Mouse (Mus musculus) embryo, embryonic 11 days (tissue): Measurements from ENCODE around the gene Agap3.

Experiments used
- DNase-seq: peaks from one replicate; pipeline ENCODE4 v3.0.0-alpha.2; 2015

Gene Agap3

DNA sequence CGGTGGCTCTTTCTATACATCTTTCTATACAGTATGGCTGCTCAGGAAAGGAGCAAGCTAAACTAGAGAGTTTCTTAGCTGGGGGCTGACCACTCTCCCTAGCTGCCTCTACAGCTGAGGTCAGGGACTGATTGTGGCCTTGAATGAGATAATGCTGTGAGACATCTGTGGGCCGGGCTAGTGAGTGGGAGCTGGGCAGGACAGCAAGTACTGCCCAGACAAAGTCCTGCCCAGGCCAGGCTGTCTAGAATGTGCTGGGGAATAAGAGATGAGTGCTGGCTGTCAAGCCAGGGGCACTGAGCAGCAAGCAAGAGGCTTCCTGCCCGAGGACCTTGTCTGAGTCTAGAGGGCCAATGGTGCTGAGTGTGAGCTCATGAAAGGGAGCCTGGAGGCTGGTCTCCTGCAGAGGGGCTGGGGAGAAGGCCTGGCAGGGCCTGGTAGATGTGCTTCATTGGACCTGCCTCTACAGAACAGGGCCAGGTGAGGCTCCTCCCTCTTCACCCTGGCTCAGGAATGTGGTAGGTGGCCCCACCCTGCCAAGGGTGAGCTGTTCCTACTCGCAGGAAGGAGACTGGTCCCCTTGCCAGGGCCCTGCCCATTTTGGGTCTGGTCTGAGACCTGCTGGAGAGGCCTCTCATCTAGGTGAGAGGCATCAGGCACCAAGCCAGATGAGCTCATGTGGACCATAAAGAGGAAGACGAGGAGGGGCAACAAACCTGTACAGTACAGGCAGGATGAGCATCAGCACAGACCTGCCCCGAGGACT is 23.7 kb downstream of the Agap3 start:
- no peak for DNase-seq

DNA sequence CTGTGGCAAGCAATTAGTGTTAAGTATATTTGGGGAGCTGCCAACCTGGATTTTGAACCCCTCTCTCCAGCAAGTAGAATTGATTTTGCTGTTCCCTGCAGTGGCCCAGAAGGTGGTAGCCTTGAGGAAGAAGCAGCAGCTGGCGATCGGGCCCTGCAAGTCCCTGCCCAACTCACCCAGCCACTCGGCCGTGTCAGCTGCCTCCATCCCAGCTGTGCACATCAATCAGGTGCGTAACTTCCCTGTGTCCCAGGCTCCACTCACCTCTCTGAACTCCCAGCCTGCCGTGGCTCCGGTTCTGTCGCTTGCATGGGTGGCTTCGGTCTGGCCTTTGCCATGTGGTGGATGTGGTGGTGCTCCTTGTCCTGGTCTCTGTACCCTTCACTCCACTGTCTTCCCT is 25.9 kb downstream of the Agap3 start:
- no peak for DNase-seq

DNA sequence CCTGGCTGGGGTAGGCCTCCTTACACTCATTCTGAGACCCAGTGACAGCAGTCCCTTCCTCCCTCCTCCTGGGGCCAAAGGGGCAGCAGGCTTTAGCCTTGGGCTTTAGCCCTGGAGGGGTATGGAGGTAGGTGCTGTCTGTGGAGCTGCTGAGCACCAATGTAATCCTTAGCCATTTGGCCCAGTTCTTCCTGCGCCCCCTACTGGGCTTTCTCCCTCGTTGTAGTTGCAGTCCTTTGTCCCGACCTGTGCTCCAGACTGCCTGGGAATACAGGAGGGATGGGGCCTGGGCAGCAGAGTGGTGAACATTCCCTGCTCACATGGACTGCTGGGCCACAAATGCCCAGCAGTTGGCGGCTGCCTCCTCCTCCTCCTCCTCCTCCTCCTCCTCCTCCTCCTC is 29.7 kb downstream of the Agap3 start:
- DNase-seq: peak; percentile 86

DNA sequence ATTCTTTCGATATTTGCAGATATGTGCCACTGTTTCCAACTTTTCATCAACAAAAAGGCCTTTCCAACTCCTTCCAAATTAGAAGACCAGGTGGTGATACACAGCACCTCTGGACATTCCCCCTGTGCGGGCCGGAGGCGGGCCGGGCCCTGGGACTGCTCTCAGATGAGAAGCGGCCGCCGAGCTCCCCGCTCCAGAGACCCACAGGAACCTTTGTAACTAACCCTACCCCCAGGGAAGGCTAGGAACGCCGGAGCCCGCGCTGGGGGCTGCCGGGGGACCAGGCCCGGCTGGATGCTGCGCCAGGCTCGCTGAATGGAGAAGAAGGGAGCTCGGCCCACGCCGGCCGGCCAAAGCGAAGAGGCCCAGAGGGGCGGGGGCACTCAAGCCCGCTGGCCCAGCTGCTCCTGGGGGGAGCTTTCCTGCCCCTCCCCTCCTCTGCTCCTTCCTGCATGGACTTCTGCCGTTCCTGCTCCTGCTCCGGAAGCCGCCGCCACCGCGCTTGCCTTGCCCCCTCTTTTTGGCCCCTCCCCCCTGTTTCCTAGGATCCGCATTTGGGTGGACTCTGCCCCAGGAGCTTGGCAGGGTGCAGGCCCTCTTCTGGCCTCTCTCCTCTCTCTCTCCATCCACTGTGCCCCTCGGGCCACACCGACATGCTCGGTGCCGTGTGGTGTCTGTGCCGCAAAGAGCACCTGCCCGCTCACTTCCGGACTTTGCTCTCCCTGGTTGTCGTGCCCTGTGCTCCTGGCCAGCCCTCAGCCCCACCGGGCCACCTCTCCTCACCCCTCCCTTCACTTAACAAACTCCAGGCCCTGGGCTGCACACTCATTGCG is 30.5 kb downstream of the Agap3 start:
- peak; percentile 46 for DNase-seq

DNA sequence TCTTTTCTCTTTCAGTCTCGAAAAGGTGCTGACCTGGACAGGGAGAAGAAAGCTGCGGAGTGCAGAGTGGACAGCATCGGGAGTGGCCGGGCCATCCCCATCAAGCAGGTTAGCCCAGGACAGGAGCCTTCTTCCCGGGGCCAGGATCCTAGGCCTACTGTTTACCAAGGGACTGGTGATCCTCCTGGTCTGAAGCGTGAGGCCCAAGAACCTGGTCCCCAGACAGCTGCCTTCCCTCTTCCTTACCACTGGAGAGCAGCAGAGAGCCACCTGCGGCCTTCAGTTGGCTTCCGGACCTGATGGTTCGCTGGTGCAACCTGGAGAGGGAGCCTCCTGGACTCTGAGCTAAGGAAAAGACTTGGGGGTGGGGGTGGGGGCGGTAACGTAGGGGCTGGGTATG is 31.3 kb downstream of the Agap3 start:
- peak; percentile 84 for DNase-seq

DNA sequence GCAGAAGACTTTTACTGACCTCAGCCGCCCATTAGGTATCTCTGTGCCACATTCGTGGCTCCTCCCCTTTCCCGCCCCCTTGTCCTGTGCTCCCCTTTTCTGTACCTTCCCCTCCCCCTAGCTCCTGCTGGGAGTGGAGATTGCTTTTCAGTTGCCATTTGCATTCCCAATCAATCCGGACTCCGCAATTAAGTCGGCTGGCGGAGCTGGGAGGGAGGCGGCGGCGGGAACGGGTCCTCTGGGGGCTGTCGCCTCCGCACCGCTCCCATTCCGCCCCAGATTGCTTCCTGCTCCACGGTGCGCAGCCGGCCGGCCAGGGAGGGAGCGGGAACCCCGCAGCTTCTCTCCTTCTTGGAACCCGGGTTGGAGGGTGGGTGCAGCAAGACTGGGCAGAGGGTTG is 33.0 kb downstream of the Agap3 start:
- DNase-seq: peak; percentile 50

DNA sequence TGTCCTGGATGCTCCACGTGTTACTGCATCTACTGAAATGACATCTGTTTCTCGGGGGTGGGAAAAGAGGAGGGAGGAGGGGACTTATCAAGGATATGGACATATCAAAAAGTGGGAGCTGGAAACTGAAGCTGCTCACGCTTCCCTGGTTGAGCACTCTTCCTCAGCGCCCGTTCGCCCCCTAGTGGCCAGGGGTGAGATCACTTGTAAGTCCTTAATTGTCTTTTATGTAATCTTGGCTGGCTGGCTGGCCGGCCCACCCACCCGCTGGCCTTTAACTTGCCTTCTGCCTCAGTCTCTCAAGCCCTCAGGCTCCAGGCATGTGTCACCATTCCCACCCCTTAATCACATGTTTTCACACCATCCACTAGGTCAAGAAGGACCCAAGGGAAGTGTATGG is 34.1 kb downstream of the Agap3 start:
- peak; percentile 90 for DNase-seq

DNA sequence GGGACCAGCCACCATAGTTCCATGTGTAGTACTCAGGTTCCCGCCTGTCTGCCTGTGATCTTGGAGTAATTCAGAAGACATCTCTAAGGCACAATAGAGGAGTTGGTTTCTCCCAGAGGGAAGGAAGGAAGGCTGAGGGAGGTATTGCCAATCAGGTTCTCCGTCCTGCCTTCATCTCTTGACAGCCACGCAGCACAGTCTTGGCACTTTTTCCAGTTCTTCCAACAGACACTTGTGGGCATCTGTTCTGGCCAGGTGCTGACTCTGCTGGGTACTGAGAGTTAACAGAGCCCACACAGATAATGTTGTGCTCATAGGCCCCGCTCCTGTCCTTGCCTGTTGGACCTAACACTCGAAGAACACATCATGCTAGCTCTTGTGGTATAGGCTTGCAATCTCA is 34.8 kb downstream of the Agap3 start:
- DNase-seq: no peak

DNA sequence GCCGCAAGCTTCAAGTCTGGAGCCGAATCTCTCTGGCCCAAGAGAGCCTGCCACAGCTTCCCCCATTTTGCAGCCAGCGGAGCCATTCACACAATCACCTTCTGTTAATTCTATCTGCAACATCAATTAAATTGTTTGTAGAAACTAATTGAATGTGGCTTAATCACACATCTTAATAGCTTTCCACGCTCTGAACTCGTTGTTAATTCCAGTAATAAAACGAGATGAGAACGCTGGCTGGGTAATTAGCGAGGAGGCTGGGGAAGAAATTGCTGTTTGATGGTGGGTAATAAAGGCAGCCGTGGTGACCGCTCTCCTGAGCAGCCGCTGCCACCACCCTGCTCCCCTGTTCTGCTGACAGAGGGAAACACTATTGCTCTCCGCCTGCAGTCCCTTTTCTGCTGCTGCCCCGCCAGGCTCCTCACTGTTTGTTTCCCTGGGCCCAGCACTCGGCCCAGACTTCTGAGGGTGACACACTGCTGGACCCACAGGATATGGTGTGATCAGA is 38.5 kb downstream of the Agap3 start:
- no peak for DNase-seq

DNA sequence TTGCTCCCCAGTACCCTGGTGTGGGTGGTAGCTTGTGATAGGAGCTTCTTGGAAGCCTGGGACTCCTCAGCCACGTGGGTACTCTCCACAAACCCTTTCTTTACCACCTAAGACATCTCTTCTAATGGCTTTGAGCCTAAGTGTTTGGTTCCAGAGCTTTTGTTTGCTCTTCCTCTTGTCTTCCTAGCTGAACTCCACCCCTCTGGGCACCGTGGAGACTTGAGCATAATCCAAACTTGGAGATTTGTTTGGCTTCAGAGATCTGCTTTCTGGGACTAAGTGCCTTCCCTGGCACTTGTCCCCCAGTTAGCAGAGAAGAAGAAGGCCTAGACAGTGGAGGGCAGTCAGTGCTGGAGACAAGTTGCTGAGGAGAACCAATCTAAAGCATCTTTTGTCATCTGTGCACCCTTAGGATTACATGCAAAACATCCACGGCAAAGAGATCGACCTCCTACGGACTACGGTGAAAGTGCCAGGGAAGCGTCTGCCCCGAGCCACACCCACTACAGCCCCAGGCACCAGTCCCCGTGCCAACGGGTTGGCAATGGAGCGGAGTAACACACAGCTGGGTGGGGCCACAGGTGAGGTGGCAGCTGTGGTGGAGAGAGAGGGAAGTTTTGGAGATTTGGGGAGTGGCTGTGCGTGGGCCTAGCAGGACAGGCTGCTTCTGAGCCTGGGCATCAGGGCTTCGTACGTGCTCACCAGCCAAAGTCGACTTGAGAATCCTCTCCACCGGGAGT is 40.7 kb downstream of the Agap3 start:
- no peak for DNase-seq

DNA sequence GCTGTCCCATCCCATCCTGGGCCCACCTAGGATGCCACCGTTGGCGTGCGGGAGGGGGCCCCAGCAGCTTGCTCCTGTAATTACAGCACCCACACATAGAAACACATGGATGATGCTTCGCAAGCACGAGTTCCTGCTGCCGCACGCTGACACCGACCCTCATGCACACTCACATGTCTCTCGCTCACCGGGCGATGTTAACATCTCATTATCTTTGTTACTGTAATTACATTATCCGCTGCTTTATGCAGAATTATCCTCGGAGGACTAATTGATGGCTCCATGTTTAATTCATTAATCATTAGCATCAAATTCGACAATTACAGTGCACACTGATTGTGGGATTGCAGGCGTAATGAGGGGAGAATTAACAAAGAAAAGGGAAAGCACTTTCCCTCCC is 43.0 kb downstream of the Agap3 start:
- DNase-seq: no peak

DNA sequence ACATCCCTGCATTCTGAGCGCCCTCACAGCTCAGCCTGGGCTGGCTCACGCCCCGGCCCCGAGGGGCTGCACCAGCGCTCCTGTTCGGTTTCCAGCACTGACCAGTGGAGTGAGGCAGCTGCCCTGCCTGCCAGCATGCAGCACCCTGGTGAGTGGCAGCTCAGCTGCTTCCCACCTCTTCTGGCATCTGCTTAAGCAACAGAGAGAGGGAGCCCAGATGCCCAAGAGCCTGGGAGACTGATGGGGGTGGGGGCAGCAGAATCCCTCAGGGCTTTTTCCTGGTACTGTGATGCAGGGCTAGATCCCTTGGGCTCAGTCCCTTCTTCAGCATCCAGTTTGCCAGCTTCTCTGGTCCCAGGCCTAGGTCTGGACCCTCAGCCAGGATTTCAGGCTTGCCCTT is 44.8 kb downstream of the Agap3 start:
- DNase-seq: no peak

DNA sequence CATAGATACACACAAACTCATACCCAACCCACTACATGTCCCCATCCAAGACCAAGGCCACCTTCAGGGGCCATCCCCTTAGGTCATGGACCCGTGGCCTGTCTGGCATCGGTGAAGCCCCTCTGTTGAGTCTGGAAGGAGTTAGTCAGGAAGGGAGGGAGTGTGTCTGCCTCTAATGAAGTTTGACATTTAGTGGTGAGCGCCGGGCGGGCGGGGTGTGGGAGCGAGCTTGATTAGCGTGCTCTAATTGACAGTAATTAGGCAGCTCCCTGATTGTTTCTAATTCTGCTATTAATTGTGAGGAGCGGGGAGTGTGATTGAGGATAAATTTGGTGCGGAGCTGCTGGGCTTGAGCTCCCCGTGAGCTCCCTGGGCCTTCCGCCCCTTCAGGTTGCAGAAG is 45.5 kb downstream of the Agap3 start:
- DNase-seq: no peak

DNA sequence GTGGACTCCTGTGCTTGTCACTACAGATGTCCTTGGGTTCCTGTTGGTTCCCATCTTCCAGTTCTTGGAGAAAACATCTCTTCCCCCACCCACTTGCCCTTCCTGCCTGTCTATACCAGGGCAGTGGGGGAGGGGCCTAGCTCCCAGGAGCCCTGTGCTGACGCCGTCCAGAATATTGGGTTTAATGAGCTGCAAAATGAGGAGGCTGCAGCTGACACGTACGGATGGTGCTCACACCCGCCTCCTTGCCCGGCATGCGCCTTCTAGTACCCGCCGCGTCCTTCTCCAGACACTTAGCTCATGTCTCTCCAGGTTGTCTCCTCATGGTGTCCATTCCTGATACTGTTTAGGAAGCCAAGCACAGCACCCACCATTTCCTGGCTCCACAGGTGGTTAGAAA is 47.1 kb downstream of the Agap3 start:
- no peak for DNase-seq

DNA sequence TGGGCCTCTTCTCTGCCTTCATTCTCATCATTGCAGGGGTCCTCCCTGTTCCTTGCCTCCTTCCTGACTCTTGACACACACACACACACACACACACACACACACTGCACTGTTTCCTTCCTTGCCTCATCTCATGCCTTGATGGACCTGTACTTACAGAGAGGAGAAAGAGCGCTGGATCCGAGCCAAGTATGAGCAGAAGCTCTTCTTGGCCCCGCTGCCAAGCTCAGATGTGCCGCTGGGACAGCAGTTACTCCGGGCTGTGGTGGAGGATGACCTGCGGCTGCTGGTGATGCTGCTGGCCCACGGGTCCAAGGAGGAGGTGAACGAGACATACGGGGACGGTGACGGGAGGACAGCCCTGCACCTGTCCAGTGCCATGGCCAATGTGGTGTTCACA is 48.9 kb downstream of the Agap3 start:
- no peak for DNase-seq

DNA sequence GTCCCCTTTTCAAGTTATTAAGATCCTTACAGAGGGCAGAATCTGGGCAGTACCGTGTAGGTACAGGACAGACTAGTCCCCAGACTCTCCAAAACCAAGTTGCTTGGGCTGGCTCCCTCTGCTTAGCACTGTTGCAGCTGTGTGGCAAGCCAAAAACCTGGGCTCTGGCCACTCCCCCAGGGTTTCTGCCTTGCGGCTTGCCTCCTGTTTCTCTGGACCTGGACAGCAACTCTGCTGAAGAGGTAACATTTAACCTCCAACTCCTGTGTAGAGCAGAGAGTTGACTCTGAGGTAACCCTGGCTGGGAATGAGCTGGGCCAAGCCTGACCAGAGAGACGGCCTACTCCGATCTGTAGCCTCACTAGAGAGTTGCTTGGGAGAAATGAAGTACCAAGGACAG is 50.8 kb downstream of the Agap3 start:
- no peak for DNase-seq

DNA sequence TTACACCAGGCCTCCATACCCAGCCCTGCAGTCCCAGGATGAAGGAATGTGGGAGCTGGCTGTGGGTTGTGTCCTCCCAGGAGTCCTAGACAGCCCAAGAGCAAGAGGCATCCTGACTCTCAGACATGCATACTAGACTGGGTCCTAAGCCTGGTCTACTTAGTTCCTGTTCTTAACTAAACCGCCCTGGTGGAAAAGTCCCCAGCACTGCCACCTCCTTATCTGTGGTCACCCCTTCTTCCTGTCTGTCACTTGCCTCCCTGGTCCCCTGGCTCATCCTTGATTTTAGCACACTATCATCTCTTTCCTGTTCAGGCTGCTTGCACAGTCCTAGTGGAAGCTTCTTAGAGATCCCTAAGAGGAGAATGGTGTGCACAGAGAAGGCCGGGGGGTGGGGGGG is 53.5 kb downstream of the Agap3 start:
- DNase-seq: no peak

DNA sequence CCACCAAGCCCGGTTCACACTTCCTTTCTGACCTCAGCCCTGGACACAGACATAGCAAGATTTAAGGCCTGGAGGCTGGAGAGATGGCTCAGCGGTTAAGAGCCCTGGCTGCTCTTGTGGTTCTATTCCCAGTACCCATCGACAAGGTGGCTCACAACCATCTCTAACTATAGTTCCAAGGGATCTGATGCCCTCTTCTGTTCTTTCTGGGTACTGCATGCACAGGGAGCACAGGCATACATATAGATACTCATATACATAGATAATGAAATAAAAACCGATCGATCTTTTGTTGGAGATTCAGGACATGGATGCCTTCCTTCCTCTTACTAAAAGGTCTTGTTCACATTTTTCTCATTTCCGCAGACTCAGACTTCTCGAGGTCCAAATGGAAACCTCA is 56.4 kb downstream of the Agap3 start:
- DNase-seq: no peak

DNA sequence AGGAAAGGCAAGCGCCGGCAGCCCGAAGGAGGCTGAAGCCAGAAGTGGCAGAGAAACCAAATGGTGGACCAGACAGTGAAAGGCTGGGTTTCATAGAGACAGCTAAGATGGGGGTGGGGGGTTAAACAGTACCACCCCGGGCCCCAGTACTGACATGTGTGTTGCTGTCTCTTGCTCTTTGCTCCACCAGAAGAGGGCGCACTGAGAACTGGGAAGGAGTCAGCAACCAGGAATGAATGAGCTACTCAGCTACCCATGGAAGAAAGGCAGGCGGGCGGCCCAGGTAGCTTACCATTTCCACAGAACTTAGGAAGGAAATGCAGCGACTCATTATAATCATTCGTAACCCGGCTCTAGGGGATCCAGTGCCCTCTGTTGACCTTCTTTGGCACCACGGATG is 58.7 kb downstream of the Agap3 start:
- peak; percentile 12 for DNase-seq

DNA sequence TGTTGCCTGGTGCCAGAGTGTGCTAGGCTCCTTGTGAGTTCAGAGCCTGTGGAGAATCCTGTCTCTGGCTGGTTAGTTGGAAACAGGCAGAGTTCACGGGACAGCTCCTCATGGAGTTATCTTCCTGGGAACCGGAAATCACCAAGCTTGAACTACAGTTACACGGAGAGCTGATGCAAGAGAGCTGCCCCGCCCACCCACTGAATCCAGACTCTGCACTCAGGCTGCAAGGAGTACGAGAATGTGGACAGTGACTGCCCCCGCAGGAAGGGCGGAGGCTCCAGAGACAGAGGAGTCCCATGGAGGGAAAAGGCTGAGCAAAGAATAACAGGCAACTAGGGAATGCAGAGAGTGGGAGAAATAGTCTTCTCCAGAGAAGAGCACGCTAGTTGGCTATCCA is 60.3 kb downstream of the Agap3 start:
- peak; percentile 14 for DNase-seq

DNA sequence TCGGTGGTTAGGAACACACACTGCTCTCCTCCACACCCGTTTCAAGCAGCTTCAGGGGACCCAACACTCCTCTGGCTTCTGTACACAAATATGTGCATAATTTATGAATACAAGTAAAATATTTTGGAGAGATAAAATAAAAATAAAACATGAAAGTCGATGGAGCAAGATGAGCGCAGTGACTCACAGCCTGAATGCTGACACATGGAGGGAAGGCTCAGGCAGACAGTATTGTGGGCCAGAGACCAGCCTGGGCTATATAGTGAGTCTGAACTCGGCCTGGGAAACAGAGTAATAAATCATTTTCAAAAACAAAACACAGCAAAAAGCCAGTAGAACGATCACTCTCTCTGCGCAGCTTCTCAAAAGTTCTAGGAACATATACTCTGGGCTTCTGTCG is 69.4 kb downstream of the Agap3 start:
- DNase-seq: no peak

DNA sequence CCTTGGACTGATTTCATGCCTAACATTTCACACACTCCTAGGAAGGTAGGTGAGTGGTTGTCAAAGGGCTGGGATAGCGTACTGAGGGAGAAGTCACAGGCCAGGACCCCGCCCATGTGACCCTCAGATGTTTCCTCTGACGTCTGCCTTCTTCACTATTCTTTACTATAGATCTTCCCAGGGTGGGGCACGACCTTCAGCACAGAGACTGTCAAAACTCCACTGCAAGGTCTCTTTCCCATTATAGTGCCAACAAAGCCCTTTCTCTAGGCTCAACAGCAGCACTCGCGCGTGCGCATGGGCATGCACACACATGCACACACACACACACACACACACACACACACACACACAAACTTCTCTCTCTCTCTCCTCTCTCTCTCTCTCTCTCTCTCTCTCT is 71.8 kb downstream of the Agap3 start:
- DNase-seq: peak; percentile 32

DNA sequence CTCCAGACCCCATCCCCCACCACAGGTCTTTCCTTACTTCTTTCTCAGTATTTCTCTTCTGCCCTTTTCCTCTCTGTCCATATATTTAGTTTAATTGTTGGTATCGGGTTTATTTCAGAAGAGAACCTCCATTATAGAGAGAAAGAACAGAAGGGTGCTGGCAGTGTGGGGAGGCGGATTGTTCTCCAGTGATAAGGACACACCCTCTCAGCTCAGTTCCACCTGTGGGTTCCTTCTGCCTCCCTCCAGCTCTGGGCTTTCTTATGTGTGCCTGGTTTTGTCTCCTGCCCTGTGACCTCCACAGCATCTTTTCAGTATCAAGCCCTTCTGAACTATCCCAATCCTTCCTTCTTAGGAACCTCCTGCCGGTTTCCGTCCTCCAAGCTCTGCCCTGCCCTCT is 72.5 kb downstream of the Agap3 start:
- DNase-seq: no peak
